Mouse (Mus musculus): ENCODE measurements around the gene Fkbp11. TPM values are rescaled to one million over a fixed set of nuclear protein-coding genes. Genes with fewer than 3 reads are reported as not detected.

Fkbp11 gene
- total and polyA plus RNA-seq, 3 experiments = 4.8 to 5.8 (median 5.1) TPM

DNA sequence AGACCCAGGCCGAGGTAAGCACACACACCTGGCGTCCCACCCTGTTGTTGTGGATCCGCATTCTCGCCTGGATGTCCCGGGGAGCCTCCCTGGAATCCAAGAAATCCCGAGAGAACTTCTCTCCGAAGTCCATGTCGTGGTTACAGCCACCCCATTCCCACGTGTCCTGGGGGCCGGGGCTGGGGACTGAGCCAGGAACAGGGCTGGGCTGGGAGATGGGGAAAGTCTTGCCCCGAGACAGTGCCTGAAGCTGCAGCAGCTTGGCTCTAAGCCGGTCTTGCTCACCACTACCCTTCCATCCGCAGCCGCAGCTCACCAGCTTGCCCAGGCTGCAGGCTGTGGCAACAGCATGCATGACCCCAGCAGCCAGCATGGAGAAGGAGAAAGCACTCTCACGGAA is 46.1 kb upstream of the Fkbp11 start:
- no peaks in the 10 kb centered on the region for H3K79me2 ChIP-seq (replicated peaks; ENCODE audit: control insufficient read depth, insufficient read depth, low read length)
- TF ChIP-seq CTCF (IDR thresholded peaks at IDR 0.05) = no peak
- no peak for TF ChIP-seq EP300 (IDR thresholded peaks at IDR 0.05; ENCODE audit: insufficient read depth, low read depth, low read length)
- TF ChIP-seq POLR2A (IDR thresholded peaks at IDR 0.05; ENCODE audit: insufficient read depth, low read depth, low read length) = no peak
- H3K4me1 ChIP-seq (ENCODE audit: control insufficient read depth, insufficient read depth, low read length) = peaks cover 3% of the 10 kb centered on the region; the same call in 1 of the 2 replicates
- peaks cover 21% of the 10 kb centered on the region for H3K27me3 ChIP-seq (ENCODE audit: control insufficient read depth, insufficient read depth, low read length)
- WGBS = 54% methylated on average over 15 of the region's 15 CpGs
- H3K27ac ChIP-seq = no peak overlapping the region
- H3K36me3 ChIP-seq (ENCODE audit: control insufficient read depth, insufficient read depth, low read length) = no peaks in the 10 kb centered on the region
- no peak for DNase-seq
- H3K4me3 ChIP-seq = no peak overlapping the region
- H3K9ac ChIP-seq (ENCODE audit: low read depth, low read length) = no peak overlapping the region
- intact Hi-C loops (cut with DNase I) = no loop called here

DNA sequence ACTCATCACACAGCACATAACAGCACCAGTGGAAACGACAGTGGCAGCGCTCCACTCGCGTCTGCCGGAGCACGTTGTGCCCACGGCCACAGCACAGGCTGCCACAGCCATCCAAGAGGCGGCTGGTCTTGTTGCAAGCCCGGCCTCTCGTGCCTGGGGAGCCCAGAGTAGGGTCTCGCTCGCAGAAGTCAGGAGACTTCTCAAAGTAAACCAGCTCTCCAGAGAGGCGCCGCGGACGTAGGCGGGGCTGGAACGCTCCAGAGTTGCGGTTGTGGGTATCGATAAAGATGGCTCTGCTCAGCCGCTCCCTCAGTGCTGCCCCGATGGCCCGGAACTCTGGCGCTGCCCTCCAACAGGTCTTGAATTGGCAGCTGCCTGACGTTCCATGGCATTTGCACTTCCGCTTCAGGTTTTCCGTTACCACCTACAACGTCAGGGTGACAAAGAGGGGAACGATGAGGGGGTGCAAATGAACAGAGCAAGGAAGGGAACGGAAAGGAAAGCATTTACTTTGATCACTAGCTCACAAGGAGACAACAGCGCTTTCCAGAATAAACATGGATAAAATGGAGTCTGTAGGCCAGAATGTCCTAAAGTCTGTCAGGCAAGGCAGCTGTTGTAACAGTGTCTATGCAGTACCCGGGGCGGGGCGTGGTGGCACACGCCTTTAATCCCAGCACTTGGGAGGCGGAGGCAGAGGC is 44.7 kb upstream of the Fkbp11 start:
- no peak overlapping the region for H3K9ac ChIP-seq (ENCODE audit: low read depth, low read length)
- no peak for DNase-seq
- peak overlapping the region; percentile 39 for H3K4me3 ChIP-seq
- H3K27me3 ChIP-seq (ENCODE audit: control insufficient read depth, insufficient read depth, low read length) = peaks cover 14% of the 10 kb centered on the region
- WGBS = 8% methylated on average over 36 of the region's 36 CpGs
- H3K36me3 ChIP-seq (ENCODE audit: control insufficient read depth, insufficient read depth, low read length) = no peaks in the 10 kb centered on the region
- intact Hi-C loops (cut with DNase I) = no loop called here
- no peaks in the 10 kb centered on the region for H3K79me2 ChIP-seq (replicated peaks; ENCODE audit: control insufficient read depth, insufficient read depth, low read length)
- H3K27ac ChIP-seq = no peak overlapping the region
- TF ChIP-seq POLR2A (IDR thresholded peaks at IDR 0.05; ENCODE audit: insufficient read depth, low read depth, low read length) (no peak), EP300 (IDR thresholded peaks at IDR 0.05; ENCODE audit: insufficient read depth, low read depth, low read length) (no peak), CTCF (IDR thresholded peaks at IDR 0.05) (no peak)
- 0 out of 2 replicates have a peak, but pooled peaks cover 1% of the 10 kb centered on the region for H3K4me1 ChIP-seq (ENCODE audit: control insufficient read depth, insufficient read depth, low read length)

DNA sequence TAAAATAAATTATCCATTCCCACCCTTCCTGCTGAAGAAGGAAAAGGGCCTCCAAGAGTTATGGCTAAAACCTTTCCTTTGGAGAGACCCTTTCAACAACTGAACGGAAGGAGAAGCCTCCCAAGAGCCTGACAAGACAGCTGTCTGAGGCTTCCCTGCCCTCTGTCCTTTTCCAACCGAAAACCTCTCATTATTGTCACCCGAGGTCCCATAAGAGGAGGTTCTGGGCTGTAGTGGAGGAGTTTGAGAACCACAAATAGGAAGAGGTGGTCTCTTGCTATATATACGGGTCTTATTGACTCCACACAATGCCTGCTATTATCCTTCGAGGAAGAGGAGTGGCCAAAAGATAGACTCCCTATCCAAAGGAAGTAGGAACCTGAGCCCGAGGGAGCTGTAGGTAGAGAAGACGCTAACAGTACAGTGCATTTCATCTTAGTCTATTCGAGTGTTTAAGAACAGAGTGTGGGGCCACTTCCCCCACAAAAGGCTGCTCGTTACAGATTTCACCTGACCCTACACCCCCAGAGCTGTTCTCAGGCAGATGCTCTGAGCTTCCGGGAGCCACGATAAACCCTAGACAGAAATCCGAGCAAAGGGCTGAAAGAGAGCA is 43.9 kb upstream of the Fkbp11 start:
- Histone ChIP-seq H3K27me3 (ENCODE audit: control insufficient read depth, insufficient read depth, low read length) (peaks cover 7% of the 10 kb centered on the region), H3K4me1 (ENCODE audit: control insufficient read depth, insufficient read depth, low read length) (0 out of 2 replicates have a peak, but pooled peaks cover 1% of the 10 kb centered on the region), H3K36me3 (ENCODE audit: control insufficient read depth, insufficient read depth, low read length) (no peaks in the 10 kb centered on the region), H3K27ac (no peak overlapping the region), H3K79me2 (replicated peaks; ENCODE audit: control insufficient read depth, insufficient read depth, low read length) (no peaks in the 10 kb centered on the region), H3K4me3 (peak overlapping the region; percentile 39; the same call in 1 of the 2 replicates), H3K9ac (ENCODE audit: low read depth, low read length) (no peak overlapping the region)
- WGBS = 23% methylated on average over 12 of the region's 12 CpGs
- no peak for TF ChIP-seq EP300 (IDR thresholded peaks at IDR 0.05; ENCODE audit: insufficient read depth, low read depth, low read length)
- TF ChIP-seq POLR2A (IDR thresholded peaks at IDR 0.05; ENCODE audit: insufficient read depth, low read depth, low read length) = no peak
- no peak for TF ChIP-seq CTCF (IDR thresholded peaks at IDR 0.05)
- no peak for DNase-seq
- intact Hi-C loops (cut with DNase I) = no loop called here

- TF ChIP-seq POLR2A (IDR thresholded peaks at IDR 0.05; ENCODE audit: insufficient read depth, low read depth, low read length) = no peak
- no peak for TF ChIP-seq EP300 (IDR thresholded peaks at IDR 0.05; ENCODE audit: insufficient read depth, low read depth, low read length)
- TF ChIP-seq CTCF (IDR thresholded peaks at IDR 0.05) = no peak
- Histone ChIP-seq H3K27me3 (ENCODE audit: control insufficient read depth, insufficient read depth, low read length) (no peaks in the 10 kb centered on the region), H3K4me1 (ENCODE audit: control insufficient read depth, insufficient read depth, low read length) (peaks cover 1% of the 10 kb centered on the region; the same call in 1 of the 2 replicates), H3K4me3 (no peak overlapping the region), H3K36me3 (ENCODE audit: control insufficient read depth, insufficient read depth, low read length) (no peaks in the 10 kb centered on the region), H3K9ac (ENCODE audit: low read depth, low read length) (no peak overlapping the region), H3K79me2 (replicated peaks; ENCODE audit: control insufficient read depth, insufficient read depth, low read length) (no peaks in the 10 kb centered on the region), H3K27ac (no peak overlapping the region)
- 50% methylated on average over 5 of the region's 5 CpGs for WGBS
- no peak for DNase-seq
- intact Hi-C loops (cut with DNase I) = no loop called here
These were observed 40.3 kb upstream of the Fkbp11 start for GRCm38 (mm10) chr15:98768259-98768658.

DNA sequence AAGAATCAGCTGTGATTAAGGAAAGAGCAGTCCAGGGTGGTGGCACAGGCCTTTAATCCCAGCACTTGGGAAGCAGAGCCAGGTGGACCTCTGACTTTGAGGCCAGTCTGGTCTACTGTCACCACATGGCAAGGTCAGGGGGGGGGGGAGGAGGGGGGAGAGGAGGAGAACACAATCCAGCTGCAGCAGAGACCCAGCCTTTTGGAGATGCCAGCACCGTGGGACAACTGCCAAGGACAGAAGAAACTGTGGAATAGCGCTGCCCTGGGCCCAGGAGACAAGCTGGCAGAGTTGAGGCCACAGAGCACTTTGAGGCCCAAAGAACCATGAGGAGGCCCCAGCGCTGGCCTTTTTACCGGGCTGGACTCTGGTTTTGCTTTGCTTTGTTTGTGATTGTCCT is 37.9 kb upstream of the Fkbp11 start:
- Histone ChIP-seq H3K27me3 (ENCODE audit: control insufficient read depth, insufficient read depth, low read length) (no peaks in the 10 kb centered on the region), H3K9ac (ENCODE audit: low read depth, low read length) (no peak overlapping the region), H3K4me3 (no peak overlapping the region), H3K36me3 (ENCODE audit: control insufficient read depth, insufficient read depth, low read length) (no peaks in the 10 kb centered on the region), H3K79me2 (replicated peaks; ENCODE audit: control insufficient read depth, insufficient read depth, low read length) (peaks cover 7% of the 10 kb centered on the region), H3K4me1 (ENCODE audit: control insufficient read depth, insufficient read depth, low read length) (peaks cover 2% of the 10 kb centered on the region), H3K27ac (no peak overlapping the region)
- TF ChIP-seq EP300 (IDR thresholded peaks at IDR 0.05; ENCODE audit: insufficient read depth, low read depth, low read length) (no peak), POLR2A (IDR thresholded peaks at IDR 0.05; ENCODE audit: insufficient read depth, low read depth, low read length) (no peak), CTCF (IDR thresholded peaks at IDR 0.05) (no peak)
- intact Hi-C loops (cut with DNase I) = no loop called here
- no peak for DNase-seq
- 71% methylated on average over 4 of the region's 4 CpGs for WGBS

All from heart, adult 2 months (tissue).